Mouse (Mus musculus): ENCODE measurements around the gene Wfdc1. TPM values are rescaled to one million over a fixed set of nuclear protein-coding genes. Genes with fewer than 3 reads are reported as not detected.

Wfdc1 gene
- total RNA-seq, 4 experiments from 2014 or later: 63.4 to 89.3 (median 75.2) TPM

GRCm38 (mm10) chr8:119728351-119728895 is 62.3 kb downstream of the Wfdc1 start:
- DNase-seq (ENCODE audit: low spot score in 2 of 2): no peak

GRCm38 (mm10) chr8:119732072-119732471 is 65.9 kb downstream of the Wfdc1 start:
- DNase-seq (ENCODE audit: low spot score in 2 of 2): no peak

GRCm38 (mm10) chr8:119736348-119736917 is 70.3 kb downstream of the Wfdc1 start:
- DNase-seq (ENCODE audit: low spot score in 2 of 2): no peak

- DNase-seq (ENCODE audit: low spot score in 2 of 2): no peak
Measured at GRCm38 (mm10) chr8:119737093-119737900, 71.1 kb downstream of the Wfdc1 start.

Other genes starting within 250 kb of the Wfdc1 start
- gene Osgin1, start 232.2 kb upstream of the Wfdc1 start, total RNA-seq (2022): 10 to 100 TPM in 2 of 4 experiments, 1 to 10 TPM in 2; 5.9 to 19.9 (median 10.1) TPM
- under 1 TPM in 1 of 4 experiments, not detected in 3; 0.22 TPM for gene Necab2, start 219.6 kb upstream of the Wfdc1 start, total RNA-seq (2022)
- not detected for gene Slc38a8, start 164.7 kb upstream of the Wfdc1 start, total RNA-seq (2022)
- 10 to 100 TPM; 18.1 to 24.4 (median 22.5) TPM for gene Mbtps1, start 107.6 kb upstream of the Wfdc1 start, total RNA-seq (2022)
- 10 to 100 TPM; 16.1 to 21.1 (median 17.4) TPM for gene Hsdl1, start 91.2 kb upstream of the Wfdc1 start, total RNA-seq (2022)
- gene Dnaaf1, start 91.1 kb upstream of the Wfdc1 start, total RNA-seq (2022): not detected
- gene Taf1c, start 61.1 kb upstream of the Wfdc1 start, total RNA-seq (2022): 1 to 10 TPM; 5.2 to 8.0 (median 6.9) TPM
- not detected for gene Adad2, start 53.6 kb upstream of the Wfdc1 start, total RNA-seq (2022)
- 10 to 100 TPM in 3 of 4 experiments, 1 to 10 TPM in 1; 8.3 to 22.8 (median 16.5) TPM for gene Kcng4, start 30.7 kb upstream of the Wfdc1 start, total RNA-seq (2022)
- not detected for gene Atp2c2, start 33.6 kb downstream of the Wfdc1 start, total RNA-seq (2022)
- gene Tldc1, start 112.1 kb downstream of the Wfdc1 start, total RNA-seq (2022): 1 to 10 TPM; 2.9 to 4.8 (median 3.8) TPM
- 1 to 10 TPM; 1.8 to 3.7 (median 3.2) TPM for gene Cotl1, start 174.2 kb downstream of the Wfdc1 start, total RNA-seq (2022)
- gene Klhl36, start 195.9 kb downstream of the Wfdc1 start, total RNA-seq (2022): 1 to 10 TPM in 3 of 4 experiments, under 1 TPM in 1; 0.90 to 2.1 (median 1.6) TPM
- 10 to 100 TPM; 50.6 to 55.9 (median 53.1) TPM for gene Usp10, start 244.0 kb downstream of the Wfdc1 start, total RNA-seq (2022)
- 10 to 100 TPM in 1 of 4 experiments, 1 to 10 TPM in 2, not detected in 1; 4.4 to 20.0 (median 7.9) TPM for gene Gm20388, start 244.5 kb downstream of the Wfdc1 start, total RNA-seq (2022)